Mouse (Mus musculus) mouse embryonic stem cell (cell line): Measurements from ENCODE around the gene Spi1.

Experiments used
- in situ Hi-C, 2 experiments: fragments of 300-500 bp; cut with MboI; formaldehyde crosslinking; loops; 1 replicate in 1 of 2; 3 replicates in 1 of 2; pipeline ENCODE4 v1.14.3; 2019 to 2020; ENCODE audit warnings: low sequenced_read_pairs in 2 of 2, low pct_unique_long_range_greater_than_20kb in 1 of 2, mixed read lengths in 1 of 2; ENCODE audit not compliant: unreplicated experiment in 1 of 2

Spi1 gene

GRCm38 (mm10) chr2:91114781-91115577, 32.8 kb downstream of the Spi1 start:
- in situ Hi-C loops: loop anchor here (5.0 to 25.0 kb wide), 4 partner anchors 77 to 372 kb away; no protein-coding TSS in a partner anchor

- in situ Hi-C loops: loop anchor here (10.0 to 25.0 kb wide), 3 partner anchors 79 to 372 kb away; no protein-coding TSS in a partner anchor
These were observed 33.4 kb downstream of the Spi1 start for GRCm38 (mm10) chr2:91115578-91115970.

DNA sequence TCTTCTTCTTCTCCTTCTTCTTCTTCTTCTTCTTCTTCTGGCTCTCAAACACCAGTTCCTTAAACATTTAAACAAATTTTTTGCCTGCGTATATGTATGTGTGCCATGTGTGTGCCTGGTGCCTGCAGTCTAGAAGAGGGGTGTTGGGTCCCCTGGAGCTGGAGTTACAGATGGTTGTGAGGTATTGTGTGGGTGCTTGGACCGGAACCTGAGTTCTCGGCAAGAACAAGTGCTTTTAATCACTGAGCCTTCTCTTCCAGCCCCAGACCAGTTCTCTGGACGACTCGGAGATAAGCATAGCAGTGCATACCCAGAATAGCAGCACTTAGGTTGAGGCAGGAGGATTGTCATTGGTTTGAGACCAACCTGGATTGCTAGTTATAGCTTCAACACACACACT, 34.7 kb downstream of the Spi1 start:
- in situ Hi-C loops: loop anchor here (10.0 to 25.0 kb wide), 3 partner anchors 78 to 370 kb away; no protein-coding TSS in a partner anchor

DNA sequence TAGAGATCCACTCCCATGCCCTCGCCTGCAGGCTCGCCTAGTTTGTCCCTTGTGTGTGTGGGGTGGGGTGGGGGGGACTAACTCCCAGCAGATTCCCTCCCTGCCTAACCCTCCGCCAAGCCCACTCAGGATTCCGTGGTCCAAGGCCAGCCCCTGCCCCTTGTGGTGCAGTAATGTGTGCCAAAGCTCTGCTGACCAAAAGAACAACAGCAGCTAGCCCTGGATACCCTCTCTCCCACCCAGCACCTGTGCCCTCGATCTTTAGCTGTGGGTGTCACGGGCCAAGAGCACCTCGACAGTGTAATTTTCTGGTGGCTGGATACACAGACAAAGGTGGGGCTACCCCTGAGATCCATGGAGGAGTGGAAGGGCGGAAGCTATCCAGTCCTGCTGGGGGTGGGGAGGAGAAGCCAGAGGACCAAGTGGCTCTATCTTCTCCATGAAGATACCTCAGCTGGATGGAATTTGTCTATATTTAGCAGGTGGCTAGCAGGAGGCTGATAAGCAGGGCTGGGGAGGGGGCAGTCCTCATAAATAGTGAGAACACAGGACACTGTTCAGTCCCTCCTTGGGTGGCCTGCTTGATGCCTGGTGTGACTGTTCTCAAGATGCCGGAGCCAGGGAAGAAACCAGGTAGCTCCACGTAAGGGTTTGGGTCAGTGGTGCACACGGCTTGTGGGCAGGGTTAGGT, 35.5 kb downstream of the Spi1 start, which contains the start of gene Mybpc3:
TSS of gene Mybpc3 (plus strand) at position 560 of the 691 bp plus-strand sequence.
- in situ Hi-C loops: loop anchor here (10.0 to 25.0 kb wide), 3 partner anchors 77 to 370 kb away; no protein-coding TSS in a partner anchor

DNA sequence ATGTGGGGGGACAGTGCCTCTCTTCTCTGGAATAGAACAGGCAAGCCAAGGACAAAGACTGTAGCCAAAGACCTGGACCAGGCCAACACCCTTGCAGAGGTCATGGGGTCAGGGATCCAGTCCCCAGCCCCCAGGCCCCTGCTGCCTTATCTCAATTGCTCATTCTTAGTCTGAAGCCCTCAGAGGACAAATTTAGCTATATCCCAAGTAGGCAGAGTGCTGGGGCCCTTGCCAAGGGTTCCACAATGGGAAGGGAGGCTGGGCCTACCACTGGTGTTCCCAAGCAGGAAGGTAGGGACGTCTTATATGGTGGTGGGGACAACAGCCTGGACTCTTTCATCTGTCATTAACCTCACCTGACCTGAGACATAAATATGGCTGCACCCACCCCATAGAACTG, 36.5 kb downstream of the Spi1 start:
- in situ Hi-C loops: loop anchor here (10.0 to 25.0 kb wide), 3 partner anchors 76 to 369 kb away; no protein-coding TSS in a partner anchor

DNA sequence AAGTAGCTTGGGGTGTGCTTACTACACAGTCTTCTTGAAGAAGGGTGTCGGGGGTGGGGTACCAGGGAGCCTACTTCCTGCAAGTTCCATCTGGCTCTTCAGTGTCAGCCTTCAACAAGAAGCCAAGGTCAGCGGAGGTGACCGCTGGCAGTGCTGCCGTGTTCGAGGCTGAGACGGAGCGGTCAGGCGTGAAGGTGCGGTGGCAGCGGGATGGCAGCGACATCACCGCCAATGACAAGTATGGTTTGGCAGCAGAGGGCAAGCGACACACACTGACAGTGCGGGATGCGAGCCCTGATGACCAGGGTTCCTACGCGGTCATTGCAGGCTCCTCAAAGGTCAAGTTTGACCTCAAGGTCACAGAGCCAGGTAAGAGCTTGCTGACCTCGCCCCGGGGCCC, 36.9 kb downstream of the Spi1 start:
- in situ Hi-C loops: loop anchor here (10.0 to 25.0 kb wide), 3 partner anchors 76 to 368 kb away; no protein-coding TSS in a partner anchor

- in situ Hi-C loops: loop anchor here (10.0 to 25.0 kb wide), 3 partner anchors 75 to 368 kb away; no protein-coding TSS in a partner anchor
These were observed 37.4 kb downstream of the Spi1 start for GRCm38 (mm10) chr2:91119551-91119950.

- in situ Hi-C loops: loop anchor here in 1 of 2 experiments (25.0 kb wide), 1 partner anchor 367 kb away; no protein-coding TSS in a partner anchor
These were observed 38.1 kb downstream of the Spi1 start for GRCm38 (mm10) chr2:91120261-91120671.

DNA sequence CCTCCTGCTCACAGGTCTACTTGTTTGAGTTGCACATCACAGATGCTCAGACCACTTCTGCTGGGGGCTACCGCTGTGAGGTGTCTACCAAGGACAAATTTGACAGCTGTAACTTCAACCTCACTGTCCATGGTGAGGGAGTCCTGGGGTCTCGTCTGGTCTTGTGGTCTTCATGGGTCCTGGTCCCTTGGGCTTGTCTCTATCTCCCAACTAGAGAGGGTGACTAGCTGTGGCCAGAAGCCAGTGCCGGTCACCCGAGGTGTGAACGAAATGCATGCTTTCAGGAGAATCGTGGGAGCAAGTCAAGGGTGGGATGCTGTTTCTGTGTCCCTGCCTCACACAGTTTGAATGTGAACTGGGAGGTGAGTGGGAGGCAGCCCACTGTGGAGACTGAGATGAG, 38.8 kb downstream of the Spi1 start:
- in situ Hi-C loops: loop anchor here in 1 of 2 experiments (25.0 kb wide), 1 partner anchor 366 kb away; no protein-coding TSS in a partner anchor

- in situ Hi-C loops: loop anchor here in 1 of 2 experiments (25.0 kb wide), 1 partner anchor 366 kb away; no protein-coding TSS in a partner anchor
These were observed 39.3 kb downstream of the Spi1 start for GRCm38 (mm10) chr2:91121497-91121896.

GRCm38 (mm10) chr2:91123521-91123920, 41.3 kb downstream of the Spi1 start:
- in situ Hi-C loops: loop anchor here in 1 of 2 experiments (25.0 kb wide), 1 partner anchor 364 kb away; no protein-coding TSS in a partner anchor

GRCm38 (mm10) chr2:91125101-91125500, 42.9 kb downstream of the Spi1 start:
- in situ Hi-C loops: no loop called here

- in situ Hi-C loops: no loop called here
These were observed 46.6 kb downstream of the Spi1 start for GRCm38 (mm10) chr2:91128761-91129160.

DNA sequence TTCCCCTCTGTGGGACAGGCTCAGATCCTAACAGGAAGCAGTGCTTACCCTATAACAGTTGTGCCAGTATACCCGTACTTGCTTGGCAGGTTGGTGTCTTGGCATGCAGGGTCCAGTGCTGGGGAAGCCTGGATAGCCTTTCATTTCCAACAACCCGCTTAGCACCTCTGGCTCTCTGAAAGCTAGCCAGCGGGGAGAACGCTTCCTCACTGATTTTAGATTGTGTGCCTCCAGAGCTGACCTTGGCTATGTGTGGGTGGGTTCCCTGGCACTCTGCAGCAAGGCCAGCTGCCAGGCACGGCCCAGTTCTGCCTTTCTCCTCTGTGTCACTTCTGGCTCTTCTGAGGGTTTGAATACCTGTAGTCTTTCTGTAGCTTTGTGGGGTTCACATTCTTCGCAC, 47.9 kb downstream of the Spi1 start:
- in situ Hi-C loops: no loop called here

DNA sequence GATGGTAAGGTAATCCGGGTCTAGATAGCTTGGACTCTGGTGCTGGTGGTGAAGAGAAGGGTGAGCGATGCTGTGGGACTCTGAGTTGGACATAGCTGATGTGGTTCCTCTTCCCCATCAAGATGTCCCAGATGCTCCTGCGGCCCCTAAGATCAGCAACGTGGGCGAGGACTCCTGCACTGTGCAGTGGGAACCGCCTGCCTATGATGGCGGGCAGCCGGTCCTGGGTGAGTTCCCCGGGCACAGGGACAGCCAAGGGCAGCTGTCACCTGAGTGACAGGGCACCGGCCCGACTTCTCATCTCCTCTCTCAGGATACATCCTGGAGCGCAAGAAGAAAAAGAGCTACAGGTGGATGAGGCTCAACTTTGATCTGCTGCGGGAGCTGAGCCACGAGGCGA, 49.1 kb downstream of the Spi1 start:
- in situ Hi-C loops: no loop called here

GRCm38 (mm10) chr2:91132035-91132434, 49.8 kb downstream of the Spi1 start:
- in situ Hi-C loops: no loop called here

DNA sequence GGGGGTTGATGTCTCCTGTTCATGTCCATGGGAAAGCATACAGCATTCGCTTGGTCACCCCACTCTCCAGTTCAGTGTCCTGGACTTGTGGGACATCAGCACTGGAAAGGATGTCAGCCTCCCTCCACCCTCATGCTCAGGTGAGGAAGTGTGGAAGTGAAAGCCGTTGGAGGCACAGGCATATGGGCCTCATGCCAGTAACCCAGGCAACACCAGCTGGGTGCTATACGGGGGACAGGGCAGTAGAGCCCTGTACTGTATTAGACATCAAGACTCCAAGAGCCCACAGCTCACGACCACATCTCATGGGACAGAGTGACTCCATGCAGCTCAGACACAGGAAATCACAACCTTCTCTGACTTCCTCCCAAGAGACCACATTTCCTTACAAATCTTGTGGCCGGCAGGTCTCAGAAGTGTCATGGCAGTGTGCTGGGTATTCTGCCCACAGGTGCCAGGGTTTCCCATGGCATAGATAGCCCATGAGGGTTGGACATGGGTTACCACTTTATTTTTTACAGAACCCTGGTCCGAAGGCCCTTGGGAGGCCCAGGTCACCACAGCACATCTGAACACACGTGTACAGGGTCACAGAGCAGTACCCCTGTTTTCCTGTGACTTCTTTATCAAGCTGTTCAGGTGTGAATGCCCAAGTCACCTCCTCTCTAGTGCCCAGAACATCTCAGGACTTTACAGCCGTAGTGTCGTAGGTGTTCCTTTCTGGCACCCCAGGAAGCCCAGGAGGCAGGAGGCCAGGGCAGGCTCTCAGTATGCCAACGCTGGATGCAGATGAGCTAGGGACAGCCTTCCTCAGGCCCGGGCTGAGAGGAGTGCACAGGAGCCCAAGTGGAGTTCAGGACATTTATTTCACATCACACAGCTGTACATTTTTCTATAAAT, 54.6 kb downstream of the Spi1 start:
- in situ Hi-C loops: no loop called here

DNA sequence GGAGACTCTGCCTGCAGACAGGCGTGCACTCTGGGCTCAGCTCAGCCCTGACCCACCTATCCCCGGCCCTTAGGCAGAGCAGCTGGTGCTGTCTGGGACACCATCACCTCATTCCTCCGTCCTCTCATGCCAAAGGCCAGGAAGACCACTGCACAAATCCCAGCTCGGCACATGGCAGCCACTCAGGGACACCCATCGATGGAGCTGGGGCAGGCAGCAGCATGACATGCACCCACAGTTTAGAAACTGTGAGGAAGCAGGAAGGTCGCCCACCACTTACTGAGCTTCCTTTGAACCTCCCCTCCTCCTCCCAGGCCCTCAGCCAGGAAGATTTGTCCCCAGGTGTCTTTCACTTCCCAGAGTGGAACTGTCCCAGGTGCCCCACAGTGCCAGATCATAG, 55.3 kb downstream of the Spi1 start:
- in situ Hi-C loops: no loop called here
